Mouse (Mus musculus): ENCODE data around the gene Cep68. TPM values are rescaled to one million over a fixed set of nuclear protein-coding genes. Genes with fewer than 3 reads are reported as not detected.

Gene Cep68
- polyA plus RNA-seq, 1 experiment from 2014 or later, result 29.3 TPM

- no peaks in the 10 kb centered on the region for H3K27me3 ChIP-seq (replicated peaks)
- no peak overlapping the region for H3K4me2 ChIP-seq
- no peaks in the 10 kb centered on the region for H3K9me3 ChIP-seq
- peaks cover 5% of the 10 kb centered on the region for H3K4me1 ChIP-seq
- no peak for ATAC-seq (replicated peaks)
- no peak overlapping the region for H3K9ac ChIP-seq
- no peak overlapping the region for H3K27ac ChIP-seq
- H3K36me3 ChIP-seq (replicated peaks), result peaks cover 3% of the 10 kb centered on the region; the same call in 1 of the 2 replicates
- WGBS, result 86% methylated on average over 4 of the region's 4 CpGs
- H3K4me3 ChIP-seq, result no peak overlapping the region
Measured at GRCm38 (mm10) chr11:20216415-20216814, 32.8 kb downstream of the Cep68 start.

GRCm38 (mm10) chr11:20214779-20215178 lies 34.5 kb downstream of the Cep68 start:
- Histone ChIP-seq H3K36me3 (replicated peaks) (peaks cover 3% of the 10 kb centered on the region; the same call in 1 of the 2 replicates), H3K4me2 (no peak overlapping the region), H3K9me3 (no peaks in the 10 kb centered on the region), H3K4me1 (peaks cover 13% of the 10 kb centered on the region), H3K9ac (no peak overlapping the region), H3K27me3 (replicated peaks) (no peaks in the 10 kb centered on the region), H3K4me3 (no peak overlapping the region), H3K27ac (no peak overlapping the region)
- 98% methylated on average over 1 of the region's 1 CpGs for WGBS
- no peak for ATAC-seq (replicated peaks)

GRCm38 (mm10) chr11:20211838-20212237 lies 37.4 kb downstream of the Cep68 start:
- no peak for ATAC-seq (replicated peaks)
- Histone ChIP-seq H3K4me1 (peaks cover 15% of the 10 kb centered on the region), H3K4me2 (no peak overlapping the region), H3K9ac (no peak overlapping the region), H3K4me3 (no peak overlapping the region), H3K36me3 (replicated peaks) (0 out of 2 replicates have a peak, but pooled peaks cover 3% of the 10 kb centered on the region), H3K27me3 (replicated peaks) (no peaks in the 10 kb centered on the region), H3K9me3 (no peaks in the 10 kb centered on the region), H3K27ac (no peak overlapping the region)
- 86% methylated on average over 2 of the region's 2 CpGs for WGBS

- 84% methylated on average over 2 of the region's 2 CpGs for WGBS
- Histone ChIP-seq H3K36me3 (replicated peaks) (no peaks in the 10 kb centered on the region), H3K27ac (no peak overlapping the region), H3K9me3 (no peaks in the 10 kb centered on the region), H3K4me1 (peaks cover 48% of the 10 kb centered on the region), H3K27me3 (replicated peaks) (no peaks in the 10 kb centered on the region), H3K9ac (no peak overlapping the region), H3K4me3 (no peak overlapping the region), H3K4me2 (no peak overlapping the region)
- ATAC-seq (replicated peaks), result no peak
Measured at GRCm38 (mm10) chr11:20207589-20207988, 41.6 kb downstream of the Cep68 start.

GRCm38 (mm10) chr11:20206626-20207223 lies 42.5 kb downstream of the Cep68 start:
- Histone ChIP-seq H3K4me3 (no peak overlapping the region), H3K4me2 (no peak overlapping the region), H3K27ac (no peak overlapping the region), H3K4me1 (peaks cover 51% of the 10 kb centered on the region), H3K9me3 (no peaks in the 10 kb centered on the region), H3K9ac (no peak overlapping the region), H3K36me3 (replicated peaks) (no peaks in the 10 kb centered on the region), H3K27me3 (replicated peaks) (no peaks in the 10 kb centered on the region)
- 71% methylated on average over 2 of the region's 2 CpGs for WGBS
- no peak for ATAC-seq (replicated peaks)

GRCm38 (mm10) chr11:20205538-20205937 lies 43.7 kb downstream of the Cep68 start:
- Histone ChIP-seq H3K9ac (no peak overlapping the region), H3K36me3 (replicated peaks) (no peaks in the 10 kb centered on the region), H3K27ac (no peak overlapping the region), H3K4me2 (no peak overlapping the region), H3K9me3 (no peaks in the 10 kb centered on the region), H3K4me3 (no peak overlapping the region), H3K4me1 (peaks cover 48% of the 10 kb centered on the region), H3K27me3 (replicated peaks) (no peaks in the 10 kb centered on the region)
- WGBS, result 92% methylated on average over 4 of the region's 4 CpGs
- no peak for ATAC-seq (replicated peaks)

- no peak overlapping the region for H3K27ac ChIP-seq
- 82% methylated on average over 9 of the region's 9 CpGs for WGBS
- ATAC-seq (replicated peaks), result no peak
- no peak overlapping the region for H3K9ac ChIP-seq
- no peaks in the 10 kb centered on the region for H3K9me3 ChIP-seq
- no peaks in the 10 kb centered on the region for H3K36me3 ChIP-seq (replicated peaks)
- H3K4me1 ChIP-seq, result peaks cover 47% of the 10 kb centered on the region
- no peak overlapping the region for H3K4me2 ChIP-seq
- no peak overlapping the region for H3K4me3 ChIP-seq
- no peaks in the 10 kb centered on the region for H3K27me3 ChIP-seq (replicated peaks)
Measured at GRCm38 (mm10) chr11:20204870-20205446, 44.3 kb downstream of the Cep68 start.

- Histone ChIP-seq H3K4me1 (peaks cover 47% of the 10 kb centered on the region), H3K27me3 (replicated peaks) (no peaks in the 10 kb centered on the region), H3K9me3 (no peaks in the 10 kb centered on the region), H3K4me3 (no peak overlapping the region), H3K9ac (no peak overlapping the region), H3K27ac (no peak overlapping the region), H3K4me2 (0 out of 2 replicates have a peak overlapping the region, but pooled peaks have one; percentile 74), H3K36me3 (replicated peaks) (no peaks in the 10 kb centered on the region)
- WGBS, result 78% methylated on average over 2 of the region's 2 CpGs
- ATAC-seq (replicated peaks), result no peak
Measured at GRCm38 (mm10) chr11:20204321-20204720, 44.9 kb downstream of the Cep68 start.

GRCm38 (mm10) chr11:20202299-20203011 lies 46.8 kb downstream of the Cep68 start:
- Histone ChIP-seq H3K27me3 (replicated peaks) (no peaks in the 10 kb centered on the region), H3K4me2 (peak overlapping the region; percentile 74), H3K4me1 (peaks cover 47% of the 10 kb centered on the region), H3K9me3 (no peaks in the 10 kb centered on the region), H3K27ac (peak overlapping the region; percentile 93; the same call in 1 of the 2 replicates), H3K9ac (peak overlapping the region; percentile 93), H3K36me3 (replicated peaks) (no peaks in the 10 kb centered on the region), H3K4me3 (peak overlapping the region; percentile 97)
- WGBS, result 53% methylated on average over 7 of the region's 7 CpGs
- no peak for ATAC-seq (replicated peaks)

GRCm38 (mm10) chr11:20201661-20202101 lies 47.5 kb downstream of the Cep68 start:
- Histone ChIP-seq H3K4me2 (peak overlapping the region; percentile 74), H3K27me3 (replicated peaks) (no peaks in the 10 kb centered on the region), H3K9me3 (no peaks in the 10 kb centered on the region), H3K4me3 (peak overlapping the region; percentile 97), H3K4me1 (peaks cover 43% of the 10 kb centered on the region), H3K27ac (peak overlapping the region; percentile 93), H3K9ac (peak overlapping the region; percentile 93), H3K36me3 (replicated peaks) (no peaks in the 10 kb centered on the region)
- WGBS, result under 1% methylated on average over 39 of the region's 40 CpGs
- peak; percentile 44 for ATAC-seq (replicated peaks)

GRCm38 (mm10) chr11:20200713-20201575 lies 48.3 kb downstream of the Cep68 start, which contains the start of gene Rab1a:
TSS of gene Rab1a (plus strand) at chr11:20201432.
- H3K9me3 ChIP-seq, result no peaks in the 10 kb centered on the region
- ATAC-seq (replicated peaks), result peak; percentile 100
- H3K36me3 ChIP-seq (replicated peaks), result no peaks in the 10 kb centered on the region
- peak within 1 kb of the TSS; percentile 93 for H3K27ac ChIP-seq
- peak within 1 kb of the TSS; percentile 74 for H3K4me2 ChIP-seq
- no peaks in the 10 kb centered on the region for H3K27me3 ChIP-seq (replicated peaks)
- H3K9ac ChIP-seq, result peak within 1 kb of the TSS; percentile 93
- WGBS, result under 1% methylated on average over 54 of the region's 54 CpGs
- peaks cover 38% of the 10 kb centered on the region for H3K4me1 ChIP-seq
- H3K4me3 ChIP-seq, result peak within 1 kb of the TSS; percentile 97

All from midbrain, embryonic 15.5 days (tissue).